Mouse (Mus musculus): ENCODE measurements around the gene Tmpo.

- TF ChIP-seq CTCF (IDR thresholded peaks at IDR 0.05; ENCODE audit: low read depth) (peak; percentile 64; the same call in 1 of the 2 replicates), EP300 (IDR thresholded peaks at IDR 0.05; ENCODE audit: low read depth) (no peak)
Observed at GRCm38 (mm10) chr10:91141564-91141963, 39.6 kb downstream of the Tmpo start.
